Mouse (Mus musculus) lung, adult 2 months (tissue): ENCODE data around the gene Sccpdh. TPM values are rescaled to one million over a fixed set of nuclear protein-coding genes. Genes with fewer than 3 reads are reported as not detected.

ENCODE experiments used
- DNase-seq: peaks from one replicate; pipeline ENCODE4 v3.0.0; 2022
- H3K4me1 ChIP-seq: fragments of 200-500 bp; 2 replicates; pipeline ENCODE4 v1.6.1; 2011; ENCODE audit warnings: low read length; ENCODE audit not compliant: control insufficient read depth, insufficient read depth
- H3K4me3 ChIP-seq: fragments of 200-500 bp; replicated peaks from 2 replicates; pipeline ENCODE3; 2011; ENCODE audit warnings: low read depth, mild to moderate bottlenecking, control low read depth, low read length; ENCODE audit errors: extremely low read depth
- CTCF ChIP-seq: fragments of 200-500 bp; IDR thresholded peaks from 2 replicates; pipeline ENCODE4 v1.5.1; 2011; ENCODE audit warnings: mild to moderate bottlenecking, low read length, control low read depth; ENCODE audit not compliant: insufficient read depth
- POLR2A ChIP-seq: fragments of 200-500 bp; IDR thresholded peaks from 2 replicates; pipeline ENCODE4 v1.6.1; 2011; ENCODE audit warnings: low read depth, mild to moderate bottlenecking, control low read depth, low read length, borderline replicate concordance; ENCODE audit errors: extremely low read depth
- WGBS: fragments of 180-500 bp; shearing (Covaris S2); methylation state at CpG from one replicate; pipeline ENCODE4 v1.1.7; 2018; 5-methylcytosine and 5-hydroxymethylcytosine counted together
- polyA plus RNA-seq: library from polyadenylated mRNA; depleted of rRNA; stranded (reverse); fragments of >200 nt; gene quantifications from 2 replicates; pipeline ENCODE4 v1.2.3, GENCODE M21; 2012; rRNA removed

Sccpdh gene
- polyA plus RNA-seq = 4.9 and 8.8 TPM in 2 replicates

- WGBS = under 1% methylated on average over 84 of the region's 84 CpGs
- peak; percentile 82 for DNase-seq
- Histone ChIP-seq H3K4me1 (0 out of 2 replicates have a peak, but pooled peaks cover 2% of the 10 kb centered on the region), H3K4me3 (peak within 1 kb of the TSS; percentile 71)
- TF ChIP-seq POLR2A = no peak
- TF ChIP-seq CTCF = no peak
These were observed at the start of gene Sccpdh for GRCm38 (mm10) chr1:179668013-179668805. Sccpdh (plus strand) TSS chr1:179668210.

- 92% methylated on average over 12 of the region's 12 CpGs for WGBS
- DNase-seq = no peak
- no peak overlapping the region for H3K4me3 ChIP-seq
- TF ChIP-seq POLR2A (no peak), CTCF (no peak)
- H3K4me1 ChIP-seq = no peaks in the 10 kb centered on the region
These were observed 45.3 kb upstream of the Sccpdh start for GRCm38 (mm10) chr1:179622665-179623064.

GRCm38 (mm10) chr1:179623657-179624056 lies 44.4 kb upstream of the Sccpdh start:
- no peaks in the 10 kb centered on the region for H3K4me1 ChIP-seq
- peak; percentile 42 for DNase-seq
- 56% methylated on average over 4 of the region's 4 CpGs for WGBS
- TF ChIP-seq POLR2A = no peak
- TF ChIP-seq CTCF = peak; percentile 54
- no peak overlapping the region for H3K4me3 ChIP-seq

GRCm38 (mm10) chr1:179624354-179624753 lies 43.7 kb upstream of the Sccpdh start:
- Histone ChIP-seq H3K4me1 (no peaks in the 10 kb centered on the region), H3K4me3 (no peak overlapping the region)
- DNase-seq = peak; percentile 54
- 70% methylated on average over 4 of the region's 4 CpGs for WGBS
- TF ChIP-seq CTCF (peak; percentile 67), POLR2A (no peak)

- TF ChIP-seq POLR2A (no peak), CTCF (no peak)
- H3K4me3 ChIP-seq = no peak overlapping the region
- 76% methylated on average over 4 of the region's 4 CpGs for WGBS
- no peaks in the 10 kb centered on the region for H3K4me1 ChIP-seq
- no peak for DNase-seq
These were observed 40.2 kb upstream of the Sccpdh start for GRCm38 (mm10) chr1:179627855-179628254.

- TF ChIP-seq CTCF (no peak), POLR2A (no peak)
- Histone ChIP-seq H3K4me1 (no peaks in the 10 kb centered on the region), H3K4me3 (no peak overlapping the region)
- WGBS = 58% methylated on average over 8 of the region's 8 CpGs
- no peak for DNase-seq
These were observed 39.4 kb upstream of the Sccpdh start for GRCm38 (mm10) chr1:179628438-179629106.

- H3K4me1 ChIP-seq = no peaks in the 10 kb centered on the region
- no peak for DNase-seq
- no peak for TF ChIP-seq POLR2A
- TF ChIP-seq CTCF = no peak
- WGBS = 87% methylated on average over 5 of the region's 5 CpGs
- H3K4me3 ChIP-seq = no peak overlapping the region
These were observed 38.7 kb upstream of the Sccpdh start for GRCm38 (mm10) chr1:179629276-179629675.

- WGBS = 71% methylated on average over 11 of the region's 11 CpGs
- TF ChIP-seq CTCF (no peak), POLR2A (no peak)
- no peaks in the 10 kb centered on the region for H3K4me1 ChIP-seq
These were observed 35.1 kb upstream of the Sccpdh start for GRCm38 (mm10) chr1:179632746-179633413.

GRCm38 (mm10) chr1:179633414-179633752 lies 34.6 kb upstream of the Sccpdh start:
- no peak for DNase-seq
- 9% methylated on average over 1 of the region's 1 CpGs for WGBS
- no peaks in the 10 kb centered on the region for H3K4me1 ChIP-seq
- TF ChIP-seq POLR2A (no peak), CTCF (peak; percentile 32)
- no peak overlapping the region for H3K4me3 ChIP-seq

More at GRCm38 (mm10) chr1:179632746-179633413, 35.1 kb upstream of the Sccpdh start:
- no peak for DNase-seq
- H3K4me3 ChIP-seq = no peak overlapping the region

GRCm38 (mm10) chr1:179634159-179634558 lies 33.9 kb upstream of the Sccpdh start:
- WGBS = 88% methylated on average over 3 of the region's 3 CpGs
- Histone ChIP-seq H3K4me1 (no peaks in the 10 kb centered on the region), H3K4me3 (no peak overlapping the region)
- no peak for DNase-seq
- TF ChIP-seq CTCF (no peak), POLR2A (no peak)
